Mouse (Mus musculus): ENCODE measurements around the gene Krt42.
"Not testable (repeated sequence)": the region's sequence is repeated elsewhere in the genome, so short reads cannot be mapped to it uniquely, and the experiment has no call there.

The Krt42 gene

GRCm38 (mm10) chr11:100269821-100270332 lies at the start of gene Krt42:
TSS of gene Krt42 (minus strand) at chr11:100269871.
- no peak for DNase-seq (ENCODE audit: low read depth)

DNA sequence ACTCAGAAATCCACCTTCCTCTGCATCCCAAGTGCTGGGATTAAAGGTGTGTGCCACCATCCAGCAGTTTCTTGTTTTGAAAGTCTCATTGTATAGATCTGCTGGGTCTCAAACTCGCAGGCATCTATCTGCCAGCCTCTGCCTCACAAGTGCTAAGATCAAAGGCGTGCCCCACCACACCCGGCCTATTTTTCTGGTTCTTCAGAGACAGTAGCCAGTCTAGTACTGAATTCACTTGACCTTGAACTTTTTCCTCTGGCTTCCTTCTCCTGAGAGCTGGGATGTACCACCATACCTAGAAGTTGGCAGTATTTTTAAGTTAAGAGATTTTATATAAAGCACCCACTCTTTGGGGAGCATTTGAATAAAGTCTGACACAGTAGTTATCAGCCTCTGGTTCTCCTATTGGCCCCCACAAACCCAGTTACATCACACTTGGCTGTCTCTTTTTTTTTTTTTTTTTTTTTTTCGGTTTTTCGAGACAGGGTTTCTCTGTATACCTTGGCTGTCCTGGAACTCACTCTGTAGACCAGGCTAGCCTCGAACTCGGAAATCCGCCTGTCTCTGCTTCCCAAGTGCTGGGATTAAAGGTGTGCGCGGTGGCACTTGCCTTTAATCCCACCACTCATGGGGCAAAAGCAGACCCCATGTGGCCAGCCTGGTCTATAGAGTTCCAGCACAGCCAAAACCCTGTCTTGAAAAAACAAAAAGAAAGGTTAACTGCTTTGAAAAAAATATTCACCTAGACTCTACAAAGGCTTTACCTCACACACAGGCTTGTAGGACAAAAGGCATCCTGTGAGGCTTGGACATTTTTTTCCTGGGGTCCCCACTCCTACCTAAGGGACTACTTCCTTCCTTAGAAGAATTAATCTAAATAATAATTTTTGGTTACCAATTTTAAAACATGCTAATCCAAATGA lies 49.1 kb upstream of the Krt42 start:
- no peak for DNase-seq (ENCODE audit: low read depth)

DNA sequence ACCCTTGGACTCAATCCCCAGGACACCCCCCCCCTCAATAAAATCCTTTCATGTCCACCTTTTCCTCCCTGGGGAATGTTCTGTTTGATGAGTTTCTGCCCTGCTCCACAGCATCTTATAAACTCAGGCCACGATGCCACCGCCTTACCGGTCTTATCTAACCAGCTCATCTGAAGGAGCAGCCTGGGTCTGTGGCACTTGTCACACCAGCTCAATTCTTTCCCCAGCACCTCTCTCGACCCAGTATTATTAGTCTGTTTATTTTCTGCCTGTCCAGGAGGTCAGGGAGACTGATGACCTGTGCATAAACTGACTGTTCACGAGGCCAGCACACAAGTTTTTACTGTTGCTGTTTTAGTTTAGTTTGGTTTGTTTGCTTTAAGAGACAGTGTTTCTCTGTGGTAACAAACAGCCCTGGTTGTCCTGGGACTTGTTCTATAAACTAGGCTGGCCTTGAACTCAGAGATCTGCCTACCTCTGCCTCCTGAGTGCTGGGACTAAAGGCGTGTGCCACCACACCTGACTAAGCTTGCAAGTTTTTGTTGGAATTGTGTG lies 48.2 kb upstream of the Krt42 start:
- DNase-seq (ENCODE audit: low read depth) = no peak

DNA sequence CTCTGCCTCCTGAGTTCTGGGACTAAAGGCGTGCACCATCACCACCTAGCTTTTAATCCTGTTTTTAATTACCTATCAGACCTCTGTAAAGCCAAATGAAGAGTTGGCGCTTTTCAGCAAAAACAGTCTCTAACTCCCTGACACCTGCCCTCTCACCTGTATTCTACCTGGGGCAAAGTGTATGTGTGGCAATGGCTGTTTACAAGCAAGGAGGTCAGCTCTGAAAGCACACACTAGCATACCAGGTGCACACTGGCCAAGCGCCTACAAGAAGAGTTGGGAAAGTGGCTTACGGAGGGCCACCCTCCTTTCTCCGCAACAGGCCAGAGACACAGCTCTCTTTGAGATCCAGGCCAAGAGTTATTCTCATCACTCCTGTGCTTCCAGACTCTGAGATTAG lies 45.8 kb upstream of the Krt42 start:
- no peak for DNase-seq (ENCODE audit: low read depth)

DNA sequence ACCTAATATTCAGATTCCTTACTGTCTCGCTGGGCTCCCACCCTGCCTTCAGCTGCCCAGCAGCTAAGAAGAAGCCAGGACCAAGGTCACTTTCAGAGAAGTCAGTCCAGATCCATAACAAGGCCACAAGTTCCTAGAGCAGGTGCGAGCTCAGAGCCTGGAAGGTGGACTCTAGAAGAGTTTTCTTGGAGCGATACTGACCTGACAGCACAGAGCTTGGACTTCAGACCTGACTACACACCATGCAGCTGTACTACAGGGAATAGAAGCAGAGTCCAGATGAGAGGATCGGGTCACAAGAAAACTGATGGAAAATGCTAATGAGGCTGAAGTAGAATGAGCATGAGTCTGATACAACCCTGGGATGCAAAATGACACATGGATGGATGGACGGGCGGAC lies 43.8 kb upstream of the Krt42 start:
- no peak for DNase-seq (ENCODE audit: low read depth)

- DNase-seq (ENCODE audit: low read depth) = no peak
Observed at GRCm38 (mm10) chr11:100312096-100312679, 42.5 kb upstream of the Krt42 start.

- DNase-seq (ENCODE audit: low read depth) = no peak
Observed at GRCm38 (mm10) chr11:100311656-100312055, 42.0 kb upstream of the Krt42 start.

DNA sequence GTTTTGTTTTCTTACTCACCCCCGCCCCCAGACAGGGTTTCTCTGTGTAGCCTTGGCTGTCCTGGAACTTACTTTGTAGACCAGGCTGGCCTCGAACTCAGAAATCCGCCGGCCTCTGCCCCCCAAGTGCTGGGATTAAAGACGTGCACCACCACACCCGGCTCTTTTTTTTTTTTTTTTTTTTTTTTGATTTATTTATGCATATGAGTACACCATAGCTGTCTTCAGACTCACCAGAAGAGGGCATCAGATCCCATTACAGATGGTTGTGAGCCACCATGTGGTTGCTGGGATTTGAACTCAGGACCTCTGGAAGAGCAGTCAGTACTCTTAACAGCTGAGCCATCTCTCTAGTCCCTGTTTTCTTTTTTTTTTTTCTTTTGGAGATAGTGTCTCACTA lies 39.0 kb upstream of the Krt42 start:
- not testable (repeated sequence) for DNase-seq (ENCODE audit: low read depth)

DNA sequence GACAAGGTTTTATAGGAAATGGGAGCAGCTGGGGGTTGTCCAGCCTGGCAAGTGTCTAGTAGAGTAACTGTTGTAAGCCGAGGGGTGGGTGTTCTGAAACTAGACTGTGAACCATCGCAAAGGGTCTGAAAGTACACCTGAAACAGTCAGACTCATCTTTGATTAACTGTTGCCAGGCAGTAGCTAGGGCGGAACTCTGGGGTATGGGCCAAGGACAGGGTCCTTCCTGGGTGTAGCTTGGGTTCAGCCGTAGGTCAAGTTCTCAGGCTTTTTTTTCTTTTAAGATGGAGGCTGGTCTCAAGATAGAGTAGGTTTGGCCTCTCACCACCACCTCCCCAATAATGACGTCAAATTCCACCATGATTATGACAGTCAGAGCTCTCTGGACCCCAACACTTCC lies 38.2 kb upstream of the Krt42 start:
- no peak for DNase-seq (ENCODE audit: low read depth)

GRCm38 (mm10) chr11:100301292-100301691 lies 31.6 kb upstream of the Krt42 start:
- no peak for DNase-seq (ENCODE audit: low read depth)

DNA sequence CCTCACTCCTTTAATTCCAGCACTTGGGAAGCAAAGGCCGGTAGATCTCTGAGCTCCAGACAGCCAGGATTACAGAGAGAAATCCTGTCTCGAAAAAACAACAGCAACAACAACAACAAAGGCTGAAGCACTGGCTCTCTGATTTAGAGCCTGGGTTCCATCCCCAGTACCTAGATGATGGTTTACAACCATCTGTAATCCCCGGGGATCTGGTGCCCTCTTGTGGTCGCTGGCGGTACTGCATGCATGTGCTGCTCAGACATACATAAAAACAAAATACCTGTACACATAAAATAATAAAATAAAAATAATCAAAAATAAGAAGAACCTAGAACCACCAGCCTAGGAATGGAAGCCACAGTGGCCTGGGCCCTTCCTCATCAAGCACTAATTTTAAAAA lies 30.6 kb upstream of the Krt42 start:
- peak; percentile 86 for DNase-seq (ENCODE audit: low read depth)

DNA sequence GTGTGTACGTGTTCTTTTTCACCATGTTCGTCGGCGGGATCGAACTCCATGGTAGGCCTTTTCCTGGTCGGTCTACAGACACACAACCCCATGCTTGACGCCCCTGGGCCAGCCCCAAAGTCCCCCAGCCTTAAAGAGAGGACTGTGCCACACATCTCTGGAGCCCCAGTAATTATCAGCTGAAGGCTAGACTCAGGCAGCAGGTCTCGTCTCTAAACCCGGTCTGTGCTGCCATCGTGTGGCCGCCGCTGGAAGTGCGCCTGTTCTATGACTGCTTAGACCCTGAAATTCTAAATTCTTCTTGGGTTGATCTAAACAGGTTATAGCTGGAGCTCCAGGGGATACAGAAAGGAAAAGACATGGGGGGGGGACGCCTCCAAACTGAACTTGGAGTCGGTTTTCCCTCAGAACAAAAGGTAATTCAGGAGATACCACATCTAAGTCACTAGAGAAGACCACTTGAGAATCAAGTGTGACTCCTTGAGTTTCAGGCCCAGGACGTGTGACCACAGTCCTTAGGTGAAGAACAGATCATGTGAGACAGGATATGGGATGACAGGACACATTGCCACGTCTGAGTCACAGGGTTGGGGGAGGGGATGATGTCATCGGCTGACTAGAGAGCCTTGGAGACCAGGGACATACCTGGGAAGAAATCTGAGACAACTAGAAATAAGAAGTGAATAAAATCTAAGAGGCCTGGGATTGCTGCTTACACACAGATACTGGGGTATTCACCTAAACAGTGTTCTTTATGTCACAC lies 28.8 kb upstream of the Krt42 start:
- DNase-seq (ENCODE audit: low read depth) = peak; percentile 92

DNA sequence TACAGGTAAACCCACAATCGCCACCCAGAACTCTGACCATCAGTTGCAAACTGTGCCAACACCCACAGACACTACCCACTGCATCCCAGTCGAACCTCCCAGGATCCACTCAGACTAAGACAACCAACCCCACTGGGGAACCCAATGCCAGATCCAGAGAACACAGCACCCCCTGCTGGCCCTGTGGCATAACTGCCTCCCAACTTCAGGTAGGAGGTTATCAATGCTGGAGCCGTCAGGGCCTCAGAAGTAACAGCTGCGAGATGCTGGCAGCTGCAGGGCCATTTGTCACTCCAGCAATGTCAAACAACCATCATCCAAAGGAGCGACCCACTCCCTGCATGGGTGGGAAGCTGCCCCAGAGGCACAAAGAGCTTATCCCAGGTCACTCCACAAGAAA lies 28.1 kb upstream of the Krt42 start:
- peak; percentile 72 for DNase-seq (ENCODE audit: low read depth)

GRCm38 (mm10) chr11:100295308-100295707 lies 25.6 kb upstream of the Krt42 start:
- DNase-seq (ENCODE audit: low read depth) = peak; percentile 92

GRCm38 (mm10) chr11:100292884-100293283 lies 23.2 kb upstream of the Krt42 start:
- DNase-seq (ENCODE audit: low read depth) = no peak

DNA sequence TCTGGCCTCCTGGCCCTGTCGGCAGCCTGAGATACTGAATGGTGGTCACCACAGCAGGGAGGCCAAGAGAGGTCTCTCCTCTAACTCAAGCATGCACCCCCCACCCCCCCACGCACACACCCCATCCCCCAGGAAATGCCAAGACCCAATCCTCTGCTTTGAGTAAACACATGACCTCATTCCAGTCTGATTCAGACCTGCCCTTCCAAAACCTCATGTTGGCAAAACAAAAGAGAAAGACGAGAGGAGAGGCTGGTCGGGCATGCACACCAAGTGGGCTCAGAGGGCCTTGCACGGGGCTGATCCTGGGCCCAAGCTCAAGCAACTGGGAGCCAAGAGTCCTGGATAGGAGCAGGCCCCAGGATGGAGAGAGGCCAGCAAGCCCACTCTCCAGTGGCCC lies 20.6 kb upstream of the Krt42 start:
- no peak for DNase-seq (ENCODE audit: low read depth)

DNA sequence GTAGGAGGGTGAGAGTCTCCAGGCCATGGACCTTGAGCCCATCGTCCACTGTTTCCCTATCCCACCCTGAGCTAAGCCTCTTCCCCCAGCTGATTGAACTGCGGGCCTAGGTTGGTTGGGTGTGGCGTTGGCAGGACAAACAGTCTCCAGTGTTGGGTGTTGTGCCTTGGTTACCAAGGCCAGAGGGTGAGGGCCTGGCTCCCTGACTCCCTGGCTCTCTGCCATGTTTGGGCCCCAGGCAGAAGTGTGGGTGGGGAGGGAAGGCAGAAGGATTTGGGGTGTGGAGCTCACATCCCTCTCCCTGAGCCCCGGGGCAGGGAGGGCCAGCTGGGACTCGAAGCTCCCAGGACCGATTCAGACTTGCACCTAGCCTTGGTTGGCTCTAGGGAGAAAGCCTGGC lies 19.3 kb upstream of the Krt42 start:
- DNase-seq (ENCODE audit: low read depth) = no peak

- no peak for DNase-seq (ENCODE audit: low read depth)
Observed at GRCm38 (mm10) chr11:100287024-100287423, 17.4 kb upstream of the Krt42 start.

- DNase-seq (ENCODE audit: low read depth) = no peak
Observed at GRCm38 (mm10) chr11:100284988-100285387, 15.3 kb upstream of the Krt42 start.

DNA sequence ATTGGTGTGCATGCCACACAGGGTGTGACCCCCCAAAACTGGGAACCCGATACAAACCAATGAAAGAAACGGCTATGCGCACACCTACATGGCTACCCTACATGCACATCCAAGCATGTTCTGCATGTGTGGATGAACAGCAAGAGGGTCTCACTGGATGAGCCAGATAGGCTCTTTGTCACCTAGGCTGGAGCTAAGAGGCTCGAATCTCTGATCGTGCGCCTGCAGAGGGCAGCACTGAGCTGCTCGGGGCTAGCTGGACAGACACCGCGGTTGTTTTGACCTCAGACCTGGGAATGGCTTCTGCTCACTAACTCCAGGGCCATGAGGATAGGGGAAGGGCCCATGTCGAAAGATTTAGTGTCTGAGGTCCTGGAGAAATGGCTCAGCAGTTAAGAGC lies 12.9 kb upstream of the Krt42 start:
- DNase-seq (ENCODE audit: low read depth) = peak; percentile 77

DNA sequence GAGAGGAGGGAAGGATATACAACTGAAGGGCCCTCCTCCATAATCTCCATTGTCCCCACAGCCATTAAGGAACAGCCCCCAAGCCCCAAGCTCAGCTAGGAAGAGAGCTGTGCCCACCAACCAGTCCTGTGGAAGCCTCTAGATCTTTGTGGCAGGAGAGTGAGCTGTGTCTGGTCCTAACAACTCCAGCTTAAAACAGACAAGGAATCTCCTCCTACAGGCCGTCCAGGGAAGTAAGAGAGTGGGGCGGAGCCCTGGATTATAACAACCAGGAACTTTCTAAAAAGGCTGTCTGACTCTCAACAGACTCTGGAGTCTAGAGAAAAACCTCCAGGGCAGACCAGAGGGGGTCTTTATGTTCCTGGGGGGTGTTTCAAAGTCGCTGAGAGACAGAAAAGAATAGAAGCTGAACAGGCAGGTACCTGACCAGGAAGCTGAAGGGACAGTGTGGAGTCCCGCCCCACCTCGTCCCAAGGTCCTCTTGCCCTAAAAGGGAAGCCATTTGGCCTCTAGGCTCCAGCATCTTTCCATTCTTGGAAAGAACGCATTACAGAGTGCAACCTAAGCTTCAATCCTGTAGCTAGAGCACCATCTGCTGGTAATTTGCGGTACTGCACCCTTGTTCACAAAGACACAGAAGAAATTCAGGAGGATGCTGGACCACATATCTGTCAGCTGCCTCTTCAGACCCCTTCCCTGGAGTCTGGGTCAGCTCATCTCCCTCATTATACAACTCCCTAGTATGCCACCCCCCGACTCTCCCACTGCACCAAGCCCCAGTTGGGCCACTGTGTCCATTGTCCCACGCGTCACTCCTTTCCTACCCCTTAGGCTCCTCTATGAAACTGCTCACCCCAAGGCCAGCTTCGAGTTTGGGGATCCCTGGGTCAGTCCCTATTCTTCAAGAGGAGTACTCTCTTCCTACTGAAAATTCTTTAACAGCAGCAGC lies 12.2 kb upstream of the Krt42 start:
- DNase-seq (ENCODE audit: low read depth) = peak; percentile 86
